Mouse (Mus musculus): ENCODE results near the gene Ntrk2. TPM values are rescaled to one million over a fixed set of nuclear protein-coding genes. Genes with fewer than 3 reads are reported as not detected.

The Ntrk2 gene
- total and polyA plus RNA-seq, 3 experiments: under 0.01 TPM; not detected in 2

DNA sequence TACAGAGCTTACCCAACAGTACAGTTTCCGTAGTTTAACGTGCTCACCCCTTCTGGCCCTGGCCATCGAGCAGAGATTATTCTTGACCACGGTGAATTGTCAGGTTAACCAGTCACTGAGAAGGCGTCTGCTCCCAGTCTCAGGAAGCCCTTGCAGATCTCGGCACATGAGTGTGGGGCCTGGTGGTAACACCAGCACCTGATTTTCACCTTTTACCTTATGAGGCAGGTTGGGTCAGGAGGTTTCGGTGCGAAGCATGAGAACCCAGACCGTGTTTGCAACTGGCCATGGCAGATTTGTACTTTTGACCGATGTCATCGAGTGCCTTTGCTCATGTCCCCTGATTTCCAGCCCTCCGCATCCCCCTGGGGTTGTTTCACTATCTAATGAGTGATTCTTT is 131.5 kb downstream of the Ntrk2 start:
- Histone ChIP-seq H3K79me2 (ENCODE audit: control insufficient read depth, insufficient read depth, low read length, poor library complexity) (no peaks in the 10 kb centered on the region), H3K27me3 (ENCODE audit: control insufficient read depth in 1 of 2, insufficient read depth in 2 of 2, low read length in 2 of 2) (no peaks in the 10 kb centered on the region; a peak in 1 of 4 replicates), H3K4me1 (ENCODE audit: control insufficient read depth in 1 of 2, insufficient read depth in 2 of 2, low read length in 2 of 2) (no peaks in the 10 kb centered on the region), H3K9me3 (replicated peaks; ENCODE audit: insufficient read depth, low read length) (no peaks in the 10 kb centered on the region), H3K36me3 (ENCODE audit: control insufficient read depth in 1 of 2, insufficient read depth in 2 of 2, low read length in 2 of 2) (no peaks in the 10 kb centered on the region), H3K27ac (ENCODE audit: control insufficient read depth, low read depth, low read length) (no peak overlapping the region), H3K9ac (ENCODE audit: control insufficient read depth, low read depth, low read length, poor library complexity, severe bottlenecking) (no peak overlapping the region), H3K4me3 (ENCODE audit: control insufficient read depth in 1 of 2, insufficient read depth in 1 of 2, low read depth in 2 of 2, low read length in 2 of 2) (no peak overlapping the region)
- DNase-seq (ENCODE audit: low read depth, low spot score): no peak
- TF ChIP-seq ZKSCAN1 (IDR thresholded peaks at IDR 0.05; ENCODE audit: low read depth, low read length) (no peak), USF2 (IDR thresholded peaks at IDR 0.05; ENCODE audit: borderline replicate concordance in 1 of 2, insufficient read depth in 1 of 2, low read depth in 1 of 2, low read length in 2 of 2) (no peak), ZNF384 (IDR thresholded peaks at IDR 0.05; ENCODE audit: low read depth, low read length) (no peak)

DNA sequence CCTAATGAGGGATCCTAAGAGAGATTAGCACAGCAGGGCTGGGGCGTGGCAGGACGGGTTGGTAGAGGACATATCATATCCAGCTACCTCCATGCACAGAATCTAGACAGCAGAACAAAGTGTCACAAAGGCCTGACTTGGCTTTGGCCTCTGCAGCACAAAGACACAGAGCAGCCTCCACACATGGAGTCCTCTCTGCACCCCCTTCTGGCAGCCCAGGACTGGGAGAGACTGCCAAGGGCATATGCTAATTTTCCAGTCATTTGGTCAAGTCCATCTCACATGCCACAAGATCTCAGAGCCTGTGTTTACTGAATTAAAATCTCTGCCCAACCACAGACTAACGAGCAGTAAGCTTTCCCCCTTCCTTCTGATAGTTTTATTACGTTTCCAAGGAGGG is 132.1 kb downstream of the Ntrk2 start:
- no peaks in the 10 kb centered on the region for H3K79me2 ChIP-seq (ENCODE audit: control insufficient read depth, insufficient read depth, low read length, poor library complexity)
- no peak overlapping the region for H3K27ac ChIP-seq (ENCODE audit: control insufficient read depth, low read depth, low read length)
- TF ChIP-seq ETS1 (IDR thresholded peaks at IDR 0.05; ENCODE audit: low read depth, low read length): no peak
- TF ChIP-seq SMC3 (IDR thresholded peaks at IDR 0.05; ENCODE audit: low read depth, low read length): no peak
- TF ChIP-seq RAD21 (IDR thresholded peaks at IDR 0.05; ENCODE audit: low read depth, low read length): no peak
- TF ChIP-seq POLR2AphosphoS5 (IDR thresholded peaks at IDR 0.05; ENCODE audit: borderline replicate concordance, low read depth, low read length): no peak
- TF ChIP-seq ELF1 (IDR thresholded peaks at IDR 0.05; ENCODE audit: low read depth, low read length): no peak
- no peak for TF ChIP-seq NELFE (IDR thresholded peaks at IDR 0.05; ENCODE audit: low read depth, low read length)
- no peak for TF ChIP-seq GATA1 (IDR thresholded peaks at IDR 0.05; ENCODE audit: low read depth, low read length)
- no peak for TF ChIP-seq SIN3A (IDR thresholded peaks at IDR 0.05; ENCODE audit: low read length)
- TF ChIP-seq POLR2A (IDR thresholded peaks at IDR 0.05; ENCODE audit: control insufficient read depth in 1 of 2, insufficient read depth in 1 of 2, low read depth in 1 of 2, low read length in 2 of 2, poor library complexity in 1 of 2): no peak
- no peak for TF ChIP-seq UBTF (IDR thresholded peaks at IDR 0.05; ENCODE audit: borderline replicate concordance, insufficient read depth, low read depth, low read length)
- no peak for TF ChIP-seq HCFC1 (IDR thresholded peaks at IDR 0.05; ENCODE audit: low read depth, low read length)
- TF ChIP-seq MAFK (IDR thresholded peaks at IDR 0.05; ENCODE audit: borderline replicate concordance, low read depth, low read length): no peak
- H3K9me3 ChIP-seq (replicated peaks; ENCODE audit: insufficient read depth, low read length): no peaks in the 10 kb centered on the region
- no peak overlapping the region for H3K9ac ChIP-seq (ENCODE audit: control insufficient read depth, low read depth, low read length, poor library complexity, severe bottlenecking)
- H3K4me1 ChIP-seq (ENCODE audit: control insufficient read depth in 1 of 2, insufficient read depth in 2 of 2, low read length in 2 of 2): no peaks in the 10 kb centered on the region
- H3K36me3 ChIP-seq (ENCODE audit: control insufficient read depth in 1 of 2, insufficient read depth in 2 of 2, low read length in 2 of 2): no peaks in the 10 kb centered on the region
- H3K27me3 ChIP-seq (ENCODE audit: control insufficient read depth in 1 of 2, insufficient read depth in 2 of 2, low read length in 2 of 2): no peaks in the 10 kb centered on the region; a peak in 1 of 4 replicates
- DNase-seq (ENCODE audit: low read depth, low spot score): no peak
- H3K4me3 ChIP-seq (ENCODE audit: control insufficient read depth in 1 of 2, insufficient read depth in 1 of 2, low read depth in 2 of 2, low read length in 2 of 2): no peak overlapping the region

DNA sequence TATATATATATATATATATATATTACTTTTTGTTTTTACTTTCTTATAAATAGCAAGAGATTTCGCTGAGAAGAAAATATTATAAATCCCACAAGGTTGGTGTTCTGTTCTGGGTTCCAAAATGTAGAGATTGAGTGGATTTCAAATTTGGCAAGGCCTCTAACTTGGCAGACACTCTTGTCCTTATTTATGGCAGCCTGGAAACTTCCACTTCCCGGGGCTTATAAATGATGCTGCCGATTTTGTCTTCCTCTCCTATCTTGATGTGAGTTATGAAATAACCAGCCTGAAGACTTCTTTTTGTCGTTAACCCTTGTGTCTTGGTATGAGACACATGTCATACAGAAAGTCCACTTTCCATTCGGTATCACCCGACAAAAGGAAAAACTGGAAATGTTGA is 133.8 kb downstream of the Ntrk2 start:
- H3K9ac ChIP-seq (ENCODE audit: control insufficient read depth, low read depth, low read length, poor library complexity, severe bottlenecking): no peak overlapping the region
- no peaks in the 10 kb centered on the region for H3K4me1 ChIP-seq (ENCODE audit: control insufficient read depth in 1 of 2, insufficient read depth in 2 of 2, low read length in 2 of 2)
- no peaks in the 10 kb centered on the region; a peak in 1 of 4 replicates for H3K27me3 ChIP-seq (ENCODE audit: control insufficient read depth in 1 of 2, insufficient read depth in 2 of 2, low read length in 2 of 2)
- no peaks in the 10 kb centered on the region for H3K36me3 ChIP-seq (ENCODE audit: control insufficient read depth in 1 of 2, insufficient read depth in 2 of 2, low read length in 2 of 2)
- H3K27ac ChIP-seq (ENCODE audit: control insufficient read depth, low read depth, low read length): no peak overlapping the region
- no peak for TF ChIP-seq TAL1 (IDR thresholded peaks at IDR 0.05; ENCODE audit: low read length)
- no peak for TF ChIP-seq EP300 (IDR thresholded peaks at IDR 0.05; ENCODE audit: low read depth in 1 of 2, low read length in 2 of 2)
- no peak for TF ChIP-seq ELF1 (IDR thresholded peaks at IDR 0.05; ENCODE audit: low read depth, low read length)
- no peaks in the 10 kb centered on the region for H3K9me3 ChIP-seq (replicated peaks; ENCODE audit: insufficient read depth, low read length)
- DNase-seq (ENCODE audit: low read depth, low spot score): no peak
- no peak overlapping the region for H3K4me3 ChIP-seq (ENCODE audit: control insufficient read depth in 1 of 2, insufficient read depth in 1 of 2, low read depth in 2 of 2, low read length in 2 of 2)
- no peaks in the 10 kb centered on the region for H3K79me2 ChIP-seq (ENCODE audit: control insufficient read depth, insufficient read depth, low read length, poor library complexity)
